Mouse (Mus musculus) cerebellum, postnatal 25 days (tissue): ENCODE measurements around the gene Tnfsf4.

Experiments used
- DNase-seq, 2 experiments: peaks; one replicate each; pipeline ENCODE4 v3.0.0; 2021; ENCODE audit warnings: mixed read lengths in 2 of 2

The Tnfsf4 gene

DNA sequence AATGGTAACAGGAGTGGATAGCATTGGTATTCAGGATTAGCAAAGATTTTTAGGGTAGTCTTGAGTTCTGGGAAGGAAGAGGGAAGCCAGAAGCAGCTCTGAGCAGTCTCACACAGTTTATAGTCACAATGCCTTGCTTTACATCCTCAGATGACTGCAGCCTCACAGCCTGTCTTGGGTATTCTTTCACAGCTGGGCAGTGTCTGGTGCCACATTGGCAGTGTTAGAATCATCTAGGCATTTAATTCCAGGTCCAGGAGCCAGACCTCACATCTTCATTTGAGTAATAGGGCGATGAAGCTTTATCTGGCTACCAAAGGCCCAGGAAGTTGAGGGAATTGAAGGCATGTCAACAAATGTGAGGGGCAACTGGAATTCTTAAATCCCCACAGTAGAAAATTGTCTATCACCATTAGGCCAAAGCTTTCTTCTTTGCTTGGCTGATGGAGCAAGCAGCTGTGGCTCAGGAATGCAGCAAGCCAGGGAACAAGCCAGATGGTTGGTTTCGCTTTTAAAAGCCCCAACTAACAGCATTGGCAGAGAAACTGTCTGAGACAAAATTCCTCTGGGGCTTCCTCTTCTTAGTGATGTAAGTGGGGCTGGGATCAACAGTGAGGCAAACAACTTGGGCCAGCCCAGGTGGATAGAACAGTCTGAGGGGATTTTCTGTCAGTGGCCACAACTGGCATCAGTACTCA, 68.3 kb downstream of the Tnfsf4 start:
- DNase-seq = no peak
